Mouse (Mus musculus) splenic B cell, adult 2 months (primary cell): Measurements from ENCODE around the gene Hspb6.

ENCODE experiments used
- DNase-seq: peaks from one replicate; pipeline ENCODE4 v3.0.0-alpha.2; 2011; ENCODE audit warnings: low read depth, low spot score
- H3K27me3 ChIP-seq: 2 replicates; pipeline ENCODE4 v1.6.1; 2012; ENCODE audit warnings: mild to moderate bottlenecking, low read length, moderate library complexity, mixed read lengths; ENCODE audit not compliant: control insufficient read depth, poor library complexity, insufficient read depth, severe bottlenecking
- H3K36me3 ChIP-seq: 2 replicates; pipeline ENCODE4 v1.6.1; 2012; ENCODE audit warnings: mild to moderate bottlenecking, low read length, moderate library complexity, mixed read lengths; ENCODE audit not compliant: control insufficient read depth, poor library complexity, insufficient read depth, severe bottlenecking

Gene Hspb6

GRCm38 (mm10) chr7:30560296-30560695, 8.3 kb downstream of the Hspb6 start:
- H3K27me3 ChIP-seq: no peaks in the 10 kb centered on the region

GRCm38 (mm10) chr7:30562526-30563116, 10.6 kb downstream of the Hspb6 start:
- no peaks in the 10 kb centered on the region for H3K27me3 ChIP-seq
- no peak for DNase-seq
- H3K36me3 ChIP-seq: peaks cover 8% of the 10 kb centered on the region

More at GRCm38 (mm10) chr7:30560296-30560695, 8.3 kb downstream of the Hspb6 start:
- peaks cover 13% of the 10 kb centered on the region for H3K36me3 ChIP-seq
- no peak for DNase-seq

- DNase-seq: peak; percentile 99
- H3K36me3 ChIP-seq: peaks cover 10% of the 10 kb centered on the region
- H3K27me3 ChIP-seq: no peaks in the 10 kb centered on the region
These were observed 11.3 kb downstream of the Hspb6 start, which contains the start of the genes U2af1l4, Gm49396 and Psenen for GRCm38 (mm10) chr7:30563117-30563905. TSS of gene U2af1l4 (plus strand) at chr7:30563301. TSS of gene Gm49396 (plus strand) at chr7:30563344. TSS of gene Psenen (minus strand) at chr7:30563627.

- Histone ChIP-seq H3K27me3 (no peaks in the 10 kb centered on the region), H3K36me3 (peaks cover 11% of the 10 kb centered on the region)
- DNase-seq: no peak
These were observed 11.9 kb downstream of the Hspb6 start for GRCm38 (mm10) chr7:30563906-30564280.

- peaks cover 20% of the 10 kb centered on the region for H3K36me3 ChIP-seq
- no peak for DNase-seq
- no peaks in the 10 kb centered on the region for H3K27me3 ChIP-seq
These were observed 13.1 kb downstream of the Hspb6 start, which contains the start of gene Igflr1 for GRCm38 (mm10) chr7:30564970-30565571. TSS of gene Igflr1 (plus strand) at chr7:30565427.

- peaks cover 23% of the 10 kb centered on the region for H3K36me3 ChIP-seq
- DNase-seq: no peak
- no peaks in the 10 kb centered on the region for H3K27me3 ChIP-seq
These were observed 14.1 kb downstream of the Hspb6 start for GRCm38 (mm10) chr7:30566033-30566432.

GRCm38 (mm10) chr7:30567555-30567954, 15.6 kb downstream of the Hspb6 start:
- no peak for DNase-seq
- peaks cover 22% of the 10 kb centered on the region for H3K36me3 ChIP-seq
- no peaks in the 10 kb centered on the region for H3K27me3 ChIP-seq

- DNase-seq: no peak
- peaks cover 31% of the 10 kb centered on the region for H3K36me3 ChIP-seq
- H3K27me3 ChIP-seq: no peaks in the 10 kb centered on the region
These were observed 20.4 kb downstream of the Hspb6 start for GRCm38 (mm10) chr7:30572389-30572788.

- Histone ChIP-seq H3K27me3 (no peaks in the 10 kb centered on the region), H3K36me3 (peaks cover 31% of the 10 kb centered on the region)
- DNase-seq: no peak
These were observed 21.0 kb downstream of the Hspb6 start for GRCm38 (mm10) chr7:30572969-30573368.

GRCm38 (mm10) chr7:30579950-30580349, 28.0 kb downstream of the Hspb6 start:
- Histone ChIP-seq H3K36me3 (peaks cover 21% of the 10 kb centered on the region), H3K27me3 (no peaks in the 10 kb centered on the region)
- no peak for DNase-seq

- H3K36me3 ChIP-seq: peaks cover 17% of the 10 kb centered on the region
- DNase-seq: no peak
- no peaks in the 10 kb centered on the region for H3K27me3 ChIP-seq
These were observed 29.6 kb downstream of the Hspb6 start for GRCm38 (mm10) chr7:30581547-30581946.

- no peak for DNase-seq
- Histone ChIP-seq H3K36me3 (peaks cover 12% of the 10 kb centered on the region), H3K27me3 (no peaks in the 10 kb centered on the region)
These were observed 32.4 kb downstream of the Hspb6 start for GRCm38 (mm10) chr7:30584339-30584738.

- peaks cover 7% of the 10 kb centered on the region; the same call in 1 of the 2 replicates for H3K36me3 ChIP-seq
- H3K27me3 ChIP-seq: no peaks in the 10 kb centered on the region
- DNase-seq: no peak
These were observed 33.2 kb downstream of the Hspb6 start for GRCm38 (mm10) chr7:30585170-30585569.

GRCm38 (mm10) chr7:30586455-30587020, 34.6 kb downstream of the Hspb6 start:
- Histone ChIP-seq H3K27me3 (no peaks in the 10 kb centered on the region), H3K36me3 (peaks cover 3% of the 10 kb centered on the region; the same call in 1 of the 2 replicates)
- DNase-seq: no peak
